Mouse (Mus musculus) liver (tissue): ENCODE results near the gene Ahdc1.

Experiments
- DNase-seq: peaks from one replicate; pipeline ENCODE4 v3.0.0-alpha.2; 2020; ENCODE audit warnings: mixed read lengths

Gene Ahdc1

GRCm38 (mm10) chr4:133104194-133104569 lies 93.1 kb downstream of the Ahdc1 start:
- no peak for DNase-seq

- DNase-seq: no peak
Measured at GRCm38 (mm10) chr4:133106691-133107090, 95.6 kb downstream of the Ahdc1 start.

GRCm38 (mm10) chr4:133107788-133108281 lies 96.8 kb downstream of the Ahdc1 start:
- no peak for DNase-seq

- DNase-seq: no peak
Measured at GRCm38 (mm10) chr4:133108481-133109334, 97.6 kb downstream of the Ahdc1 start.

GRCm38 (mm10) chr4:133109335-133109801 lies 98.3 kb downstream of the Ahdc1 start:
- no peak for DNase-seq

- no peak for DNase-seq
Measured at GRCm38 (mm10) chr4:133112175-133112838, 101.2 kb downstream of the Ahdc1 start.

- DNase-seq: no peak
Measured at GRCm38 (mm10) chr4:133113351-133113882, 102.4 kb downstream of the Ahdc1 start.

- DNase-seq: no peak
Measured at GRCm38 (mm10) chr4:133114762-133115161, 103.7 kb downstream of the Ahdc1 start.

GRCm38 (mm10) chr4:133115721-133116429 lies 104.8 kb downstream of the Ahdc1 start:
- DNase-seq: no peak

GRCm38 (mm10) chr4:133116756-133117470 lies 105.9 kb downstream of the Ahdc1 start:
- no peak for DNase-seq

GRCm38 (mm10) chr4:133117556-133118411 lies 106.7 kb downstream of the Ahdc1 start:
- DNase-seq: peak; percentile 54

- DNase-seq: no peak
Measured at GRCm38 (mm10) chr4:133118775-133119375, 107.8 kb downstream of the Ahdc1 start.

- no peak for DNase-seq
Measured at GRCm38 (mm10) chr4:133119579-133119978, 108.5 kb downstream of the Ahdc1 start.

GRCm38 (mm10) chr4:133120833-133121321 lies 109.8 kb downstream of the Ahdc1 start:
- DNase-seq: peak; percentile 22

GRCm38 (mm10) chr4:133121416-133121815 lies 110.4 kb downstream of the Ahdc1 start:
- DNase-seq: no peak

GRCm38 (mm10) chr4:133121974-133122637 lies 111.0 kb downstream of the Ahdc1 start:
- no peak for DNase-seq

GRCm38 (mm10) chr4:133127079-133127478 lies 116.0 kb downstream of the Ahdc1 start:
- DNase-seq: no peak
